Mouse (Mus musculus) lung, postnatal 0 days (tissue): ENCODE data around the gene Ptcra.

ENCODE experiments used
- CTCF ChIP-seq: IDR thresholded peaks from 2 replicates; pipeline ENCODE4 v1.5.1; 2016; ENCODE audit warnings: antibody characterized with exemption, mild to moderate bottlenecking
- EP300 ChIP-seq: IDR thresholded peaks from 2 replicates; pipeline ENCODE4 v1.6.1; 2016; ENCODE audit warnings: antibody characterized with exemption, mild to moderate bottlenecking, control low read depth

- TF ChIP-seq CTCF (no peak), EP300 (no peak)
These were observed 19.7 kb upstream of the Ptcra start for GRCm38 (mm10) chr17:46783222-46783565.
